Mouse (Mus musculus) erythroblast, embryonic 14.5 days (primary cell): Measurements from ENCODE around the gene Fzd7.

Source experiments
- GATA1 ChIP-seq: IDR thresholded peaks from 2 replicates; pipeline ENCODE4 v1.6.1; 2012; ENCODE audit warnings: low read length, inconsistent platforms, mixed read lengths
- TAL1 ChIP-seq: IDR thresholded peaks from 3 replicates; pipeline ENCODE4 v1.6.1; 2012; ENCODE audit warnings: low read length, inconsistent platforms, mixed read lengths

- no peak for TF ChIP-seq GATA1
- no peak for TF ChIP-seq TAL1
These were observed 26.4 kb downstream of the Fzd7 start for GRCm38 (mm10) chr1:59508463-59509139.
